Mouse (Mus musculus) C2C12 (cell line): ENCODE results near the gene Ajm1.

Source experiments
- CEBPB ChIP-seq: IDR thresholded peaks from one replicate; pipeline ENCODE4 v1.6.1; 2011; ENCODE audit warnings: low read depth, mild to moderate bottlenecking, control low read depth, moderate library complexity
- CTCF ChIP-seq: IDR thresholded peaks from one replicate; pipeline ENCODE4 v1.5.1; 2011; ENCODE audit not compliant: control insufficient read depth, insufficient read depth, insufficient read length
- MAX ChIP-seq: IDR thresholded peaks from one replicate; pipeline ENCODE4 v1.6.1; 2011; ENCODE audit warnings: mild to moderate bottlenecking, control low read depth
- MYOD1 ChIP-seq: IDR thresholded peaks from one replicate; pipeline ENCODE4 v1.6.1; 2011; ENCODE audit warnings: low read depth; ENCODE audit not compliant: control insufficient read depth, insufficient read length
- USF1 ChIP-seq: IDR thresholded peaks from one replicate; pipeline ENCODE4 v1.6.1; 2011; ENCODE audit warnings: low read depth, mild to moderate bottlenecking, control low read depth, moderate library complexity

- TF ChIP-seq MAX (no peak), CTCF (no peak), USF1 (no peak), CEBPB (no peak), MYOD1 (no peak)
These were observed 21.0 kb downstream of the Ajm1 start for GRCm38 (mm10) chr2:25560551-25560950.
